Mouse (Mus musculus) adrenal gland, postnatal 36 days (tissue): ENCODE data around the gene Tspan11. TPM values are rescaled to one million over a fixed set of nuclear protein-coding genes. Genes with fewer than 3 reads are reported as not detected.

Source experiments
- DNase-seq, 2 experiments: peaks; one replicate each; pipeline ENCODE4 v3.0.0; 2021; ENCODE audit warnings: mixed read lengths in 1 of 2
- total RNA-seq, 2 experiments: library from RNA; stranded (reverse); gene quantifications; 2 replicates each; pipeline ENCODE4 v1.2.3; 2021

Tspan11 gene
- total RNA-seq, 2 experiments from 2014 or later, result 5.2 to 25.9 TPM

- peak; percentile 53 to 65 for DNase-seq
Measured at GRCm38 (mm10) chr6:127989624-127990212, 102.3 kb downstream of the Tspan11 start.

GRCm38 (mm10) chr6:127991509-127992176 is 104.3 kb downstream of the Tspan11 start:
- DNase-seq, result peak; percentile 68 to 70

- no peak for DNase-seq
Measured at GRCm38 (mm10) chr6:127992993-127993392, 105.6 kb downstream of the Tspan11 start.

- DNase-seq, result no peak
Measured at GRCm38 (mm10) chr6:127996928-127997327, 109.5 kb downstream of the Tspan11 start.

- DNase-seq, result no peak
Measured at GRCm38 (mm10) chr6:127999118-127999517, 111.7 kb downstream of the Tspan11 start.

GRCm38 (mm10) chr6:128000777-128001176 is 113.4 kb downstream of the Tspan11 start:
- DNase-seq, result no peak

- no peak for DNase-seq
Measured at GRCm38 (mm10) chr6:128001587-128001986, 114.2 kb downstream of the Tspan11 start.

- DNase-seq, result no peak
Measured at GRCm38 (mm10) chr6:128002104-128002503, 114.7 kb downstream of the Tspan11 start.

GRCm38 (mm10) chr6:128002667-128003066 is 115.3 kb downstream of the Tspan11 start:
- DNase-seq, result no peak

GRCm38 (mm10) chr6:128003542-128003941 is 116.2 kb downstream of the Tspan11 start:
- no peak for DNase-seq

Other genes starting within 250 kb of the Tspan11 start
- gene Prmt8, start 118.1 kb upstream of the Tspan11 start, total RNA-seq, result not detected